Mouse (Mus musculus): ENCODE data around the gene Nos1.

- peak; percentile 8; the same call in 1 of the 2 replicates for TF ChIP-seq CTCF (IDR thresholded peaks at IDR 0.05; ENCODE audit: insufficient read depth, low read length)
- TF ChIP-seq POLR2A (IDR thresholded peaks at IDR 0.05; ENCODE audit: borderline replicate concordance, extremely low read depth, low read depth, low read length) = no peak
Measured at GRCm38 (mm10) chr5:117916906-117917305, 136.1 kb downstream of the Nos1 start.

Data from lung, adult 2 months (tissue).